Mouse (Mus musculus): Measurements from ENCODE around the gene Alg10b.
"Not testable (repeated sequence)": the region's sequence is repeated elsewhere in the genome, so short reads cannot be mapped to it uniquely, and the experiment has no call there.

- not testable (repeated sequence) for TF ChIP-seq CTCF (IDR thresholded peaks at IDR 0.05; ENCODE audit: borderline replicate concordance, insufficient read depth, low read length); POLR2A (IDR thresholded peaks at IDR 0.05; ENCODE audit: low read depth, low read length)
These were observed 41.0 kb upstream of the Alg10b start for GRCm38 (mm10) chr15:90183108-90183507.
